Mouse (Mus musculus) left cerebral cortex, postnatal 14 days (tissue): ENCODE measurements around the gene Btd. TPM values are rescaled to one million over a fixed set of nuclear protein-coding genes. Genes with fewer than 3 reads are reported as not detected.
A peak's percentile ranks its signal among the peaks of the same experiment; 100 is the strongest.

Experiments
- DNase-seq, 2 experiments: peaks; one replicate each; pipeline ENCODE4 v3.0.0; 2021 to 2022; ENCODE audit warnings: low spot score in 2 of 2, mixed read lengths in 1 of 2
- intact Hi-C: fragments of 180-260 bp; cut with DNase I; formaldehyde crosslinking; loops from one replicate; pipeline ENCODE4 v1.15.1; 2025
- total RNA-seq, 2 experiments: library from RNA; stranded (reverse); gene quantifications; 2 replicates each; pipeline ENCODE4 v1.2.3; 2021

The Btd gene
- total RNA-seq, 2 experiments from 2014 or later = 7.9 to 8.5 TPM

DNA sequence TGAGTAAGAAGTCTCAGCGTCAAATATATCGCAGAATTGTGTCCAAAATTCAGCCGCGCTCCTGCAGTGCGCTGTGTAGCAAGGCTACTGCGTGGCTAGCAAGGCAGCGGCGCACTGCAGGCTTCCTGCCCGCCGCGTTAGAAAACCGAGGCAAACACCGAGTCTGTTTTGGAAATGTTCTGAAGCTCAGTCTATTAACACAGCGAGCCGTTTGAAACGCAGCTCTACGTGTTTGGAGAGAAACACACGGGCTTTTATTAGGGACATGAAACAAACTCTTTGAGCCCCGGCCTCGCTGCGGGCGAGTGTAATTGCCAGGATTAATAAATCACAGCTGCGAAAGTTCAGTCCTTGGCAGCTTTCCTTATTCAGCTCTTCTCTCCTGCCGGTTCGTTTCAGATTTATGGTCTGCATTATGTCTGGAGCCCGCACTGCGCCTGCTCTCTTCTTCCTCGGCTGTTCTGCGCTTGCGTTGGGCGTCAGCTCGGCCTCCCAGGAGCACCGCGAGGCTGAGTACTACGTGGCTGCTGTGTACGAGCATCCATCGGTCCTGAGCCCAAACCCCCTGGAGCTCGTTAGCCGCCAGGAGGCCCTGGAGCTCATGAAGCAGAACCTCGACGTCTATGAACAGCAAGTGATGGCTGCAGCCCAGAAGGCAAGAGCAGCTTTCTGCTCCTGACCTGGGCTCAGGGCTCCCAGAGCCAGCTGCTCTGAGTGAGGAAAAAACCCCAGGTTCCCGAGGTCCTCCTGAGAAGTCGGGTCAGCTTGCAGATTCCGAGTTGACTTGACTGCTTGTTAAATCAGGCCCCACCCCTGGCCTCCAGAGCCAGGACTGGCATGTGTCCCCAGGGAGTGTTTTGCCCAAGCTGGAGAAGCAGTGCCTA, 21.1 kb downstream of the Btd start:
- peak; percentile 89 to 92 for DNase-seq

GRCm38 (mm10) chr14:31662555-31663211, 21.9 kb downstream of the Btd start:
- no peak for DNase-seq
- intact Hi-C loops = no loop called here

More for the DNA sequence above, 21.1 kb downstream of the Btd start:
- intact Hi-C loops = loop anchor here (2.0 kb wide), 1 partner anchor 119 kb away; no protein-coding TSS in a partner anchor

DNA sequence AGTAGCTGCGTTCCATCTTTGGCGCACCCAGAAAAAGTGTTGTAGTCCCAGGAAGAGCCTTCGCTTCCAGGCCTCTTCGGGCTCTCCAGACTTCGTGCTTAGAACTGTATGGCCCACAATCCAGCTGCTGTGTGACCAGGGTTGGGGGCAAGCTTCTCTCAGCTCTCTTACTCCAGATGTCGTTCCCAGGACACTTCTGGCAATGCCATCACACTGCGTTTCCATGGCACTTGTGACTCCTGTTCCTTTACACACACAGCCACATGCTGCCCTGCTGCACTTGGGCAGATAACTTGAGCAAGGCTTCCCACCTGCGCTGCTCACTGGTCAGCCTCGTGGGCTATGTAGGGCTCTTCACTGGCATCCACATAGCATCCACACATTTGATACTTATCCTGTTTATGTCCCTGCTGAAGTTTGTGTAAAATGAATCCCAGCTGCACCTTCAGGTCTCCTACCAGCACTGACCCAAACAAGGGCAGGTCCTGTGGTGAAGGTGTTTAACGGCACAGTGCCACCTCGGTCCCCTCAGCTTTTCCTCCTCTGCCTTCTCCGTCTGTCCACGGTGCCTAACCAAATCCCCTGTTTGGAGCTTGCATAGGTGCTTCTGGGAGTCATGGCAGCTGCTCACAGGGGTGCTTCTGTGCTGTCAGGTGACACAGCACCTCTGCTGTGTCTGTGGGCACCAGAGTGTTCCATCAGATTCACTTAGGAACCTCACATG, 22.7 kb downstream of the Btd start:
- no peak for DNase-seq
- intact Hi-C loops = no loop called here

- intact Hi-C loops = no loop called here
- DNase-seq = no peak
These were observed 23.5 kb downstream of the Btd start for GRCm38 (mm10) chr14:31664100-31664902.

- no peak for DNase-seq
- intact Hi-C loops = no loop called here
These were observed 24.2 kb downstream of the Btd start for GRCm38 (mm10) chr14:31664903-31665565.

- intact Hi-C loops = no loop called here
- no peak for DNase-seq
These were observed 24.7 kb downstream of the Btd start for GRCm38 (mm10) chr14:31665566-31665940.

GRCm38 (mm10) chr14:31666931-31667705, 26.3 kb downstream of the Btd start:
- DNase-seq = no peak

GRCm38 (mm10) chr14:31667741-31668140, 26.9 kb downstream of the Btd start:
- no peak for DNase-seq
- intact Hi-C loops = no loop called here

More at GRCm38 (mm10) chr14:31666931-31667705, 26.3 kb downstream of the Btd start:
- intact Hi-C loops = no loop called here

- DNase-seq = peak; percentile 62 to 63
- intact Hi-C loops = no loop called here
These were observed 27.5 kb downstream of the Btd start for GRCm38 (mm10) chr14:31668326-31668725.

GRCm38 (mm10) chr14:31669161-31669611, 28.4 kb downstream of the Btd start:
- intact Hi-C loops = no loop called here
- DNase-seq = peak; percentile 63 to 65

- intact Hi-C loops = no loop called here
- no peak for DNase-seq
These were observed 29.0 kb downstream of the Btd start for GRCm38 (mm10) chr14:31669642-31670490.

DNA sequence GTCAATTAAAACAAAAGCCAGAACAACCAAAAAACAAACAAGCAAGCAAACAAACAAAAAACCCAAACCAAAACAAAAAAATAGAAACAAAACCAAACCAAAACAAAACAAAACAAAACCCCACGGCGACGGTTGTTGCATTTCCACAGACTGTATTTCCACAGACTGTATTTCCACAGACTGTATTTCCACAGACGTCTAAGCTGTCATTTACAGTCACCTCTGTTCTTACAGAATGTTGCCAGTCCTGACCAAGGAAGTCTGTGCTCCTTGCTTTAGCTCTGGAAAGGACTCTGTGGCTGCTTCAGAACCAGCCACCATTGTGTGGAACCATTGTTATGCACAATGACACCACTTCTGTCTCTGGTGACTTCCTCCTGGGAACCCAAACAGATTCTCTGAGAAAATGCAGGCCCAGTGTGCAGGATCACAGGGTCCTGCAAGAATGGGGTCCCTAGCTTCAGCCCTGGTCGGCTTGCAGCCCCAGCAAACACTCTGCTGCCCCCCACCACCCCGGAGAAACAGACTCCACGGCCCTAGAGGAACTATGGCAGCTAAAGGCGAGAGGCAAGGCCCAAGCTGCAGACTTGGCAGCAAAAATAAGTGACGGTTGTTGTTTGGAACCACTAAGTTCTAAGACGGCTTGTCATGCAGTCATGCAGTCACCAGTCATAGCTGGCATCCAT, 30.9 kb downstream of the Btd start:
- intact Hi-C loops = no loop called here
- no peak for DNase-seq

GRCm38 (mm10) chr14:31680656-31681055, 39.8 kb downstream of the Btd start:
- intact Hi-C loops = no loop called here
- no peak for DNase-seq

DNA sequence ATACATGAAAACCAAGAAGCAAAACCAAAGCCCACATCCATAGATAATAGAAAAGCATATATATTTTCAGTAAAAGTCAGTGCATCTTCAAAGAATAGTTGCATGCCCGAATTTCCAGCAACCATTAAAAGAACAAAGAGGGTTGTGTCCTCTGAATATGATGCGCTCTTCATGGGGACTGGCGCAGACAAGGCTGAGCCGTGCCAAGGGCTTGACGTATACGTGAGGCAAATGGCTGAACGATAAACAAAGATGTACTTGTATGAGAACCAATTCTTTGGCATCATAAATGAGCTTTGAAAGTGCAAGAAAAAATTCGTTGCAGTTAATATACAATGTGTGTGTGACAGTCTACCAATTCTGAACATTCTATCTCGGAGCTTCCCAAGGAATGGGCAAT, 40.5 kb downstream of the Btd start:
- no peak for DNase-seq
- intact Hi-C loops = no loop called here

GRCm38 (mm10) chr14:31681931-31682555, 41.2 kb downstream of the Btd start:
- no peak for DNase-seq
- intact Hi-C loops = no loop called here

DNA sequence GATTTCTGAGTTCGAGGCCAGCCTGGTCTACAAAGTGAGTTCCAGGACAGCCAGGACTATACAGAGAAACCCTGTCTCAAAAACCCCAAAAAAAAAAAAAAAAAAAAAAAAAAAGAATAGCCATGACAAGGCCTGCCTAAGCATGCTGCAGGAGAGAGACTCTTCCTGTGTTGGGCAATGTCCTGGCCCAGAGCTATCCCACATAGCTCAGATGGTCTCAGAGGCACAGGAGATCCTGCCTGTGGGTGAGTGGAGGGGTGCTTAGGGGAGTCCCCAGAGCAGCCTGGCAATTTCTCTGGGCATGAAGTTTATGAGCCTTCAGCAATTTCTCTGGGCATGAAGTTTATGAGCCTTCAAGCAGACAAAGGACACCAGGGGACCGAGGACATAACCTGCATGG, 42.8 kb downstream of the Btd start:
- DNase-seq = no peak
- intact Hi-C loops = no loop called here
